Mouse (Mus musculus) embryonic facial prominence, embryonic 14.5 days (tissue): ENCODE results near the gene Stard10. TPM values are rescaled to one million over a fixed set of nuclear protein-coding genes. Genes with fewer than 3 reads are reported as not detected.

Source experiments
- ATAC-seq: fragments of 200-750 bp; cut with Nextera tagmentation; 2 replicates; pipeline ENCODE4 v1.8.0; 2017; ENCODE audit warnings: low read depth, moderate number of reproducible peaks, moderate TSS enrichment
- DNase-seq: peaks from one replicate; pipeline ENCODE4 v3.0.0-alpha.2; 2015; ENCODE audit warnings: low spot score
- H3K27ac ChIP-seq: fragments of 300-500 bp; sonication (generic); replicated peaks from 2 replicates; pipeline ENCODE4 v1.5.1; 2014; ENCODE audit warnings: low read depth, mild to moderate bottlenecking, low read length, moderate library complexity
- H3K27me3 ChIP-seq: fragments of 300-500 bp; sonication (generic); replicated peaks from 2 replicates; pipeline ENCODE4 v1.6.1; 2014; ENCODE audit warnings: low read length; ENCODE audit not compliant: control insufficient read depth, insufficient read depth
- H3K36me3 ChIP-seq: fragments of 300-500 bp; sonication (generic); 2 replicates; pipeline ENCODE4 v1.6.1; 2014; ENCODE audit warnings: low read length, mixed read lengths; ENCODE audit not compliant: control insufficient read depth, insufficient read depth
- H3K4me1 ChIP-seq: fragments of 300-500 bp; sonication (generic); 2 replicates; pipeline ENCODE4 v1.6.1; 2014; ENCODE audit warnings: antibody characterized with exemption, low read length; ENCODE audit not compliant: control insufficient read depth, insufficient read depth
- H3K4me2 ChIP-seq: fragments of 300-500 bp; sonication (generic); 2 replicates; pipeline ENCODE4 v1.6.1; 2014; ENCODE audit warnings: low read depth, mild to moderate bottlenecking, low read length, moderate library complexity, mixed read lengths
- H3K4me3 ChIP-seq: fragments of 300-500 bp; sonication (generic); 2 replicates; pipeline ENCODE4 v1.5.1; 2014; ENCODE audit warnings: low read depth, mild to moderate bottlenecking, low read length
- H3K9ac ChIP-seq: fragments of 300-500 bp; sonication (generic); 2 replicates; pipeline ENCODE4 v1.6.1; 2014; ENCODE audit warnings: low read depth, mild to moderate bottlenecking, low read length, moderate library complexity, mixed read lengths
- H3K9me3 ChIP-seq: fragments of 300-500 bp; sonication (generic); 2 replicates; pipeline ENCODE4 v1.6.1; 2016; ENCODE audit warnings: low read length; ENCODE audit not compliant: control insufficient read depth
- WGBS: fragments of 180-500 bp; shearing (Covaris S2); extraction: QIAGEN DNeasy Blood & Tissue Kit; methylation state at CpG from one replicate; pipeline ENCODE4 v1.1.7; 2014; 5-methylcytosine and 5-hydroxymethylcytosine counted together
- polyA plus RNA-seq: library from polyadenylated mRNA; unstranded; fragments of >200 nt; fragmentation: Nextera tagmentation; extraction: Ambion mirVana; gene quantifications from 2 replicates; pipeline ENCODE4 v1.2.1, GENCODE M21; 2014

The Stard10 gene
- polyA plus RNA-seq, 1 experiment from 2014 or later, result 21.5 TPM

DNA sequence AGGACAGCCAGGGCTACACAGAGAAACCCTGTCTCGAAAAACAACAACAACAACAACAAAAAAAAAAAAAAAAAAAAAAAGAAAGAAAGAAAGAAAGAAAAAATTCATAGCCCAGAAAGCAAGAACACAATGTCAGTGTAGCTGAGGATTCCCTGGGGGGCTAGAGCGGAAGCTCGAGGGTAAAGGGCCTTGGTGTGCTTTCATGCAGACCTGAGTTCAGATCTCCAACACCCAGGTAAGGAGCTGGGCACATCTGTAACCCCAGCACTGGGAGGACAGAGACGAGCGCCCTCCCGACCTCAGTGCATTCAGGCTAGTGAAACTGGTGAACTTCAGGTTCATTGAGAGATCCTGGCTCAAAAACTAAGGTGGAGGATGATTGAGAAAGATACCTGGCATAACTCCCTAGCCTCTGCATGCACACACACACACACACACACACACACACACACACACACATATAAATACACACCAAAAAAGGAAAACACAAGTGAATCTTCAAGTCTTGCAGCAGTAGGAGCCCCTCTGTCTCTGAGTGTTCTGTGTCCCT lies 38.7 kb downstream of the Stard10 start:
- Histone ChIP-seq H3K4me3 (no peak overlapping the region), H3K9me3 (no peaks in the 10 kb centered on the region), H3K27ac (no peak overlapping the region), H3K9ac (no peak overlapping the region), H3K27me3 (no peaks in the 10 kb centered on the region), H3K4me1 (no peaks in the 10 kb centered on the region), H3K4me2 (no peak overlapping the region), H3K36me3 (no peaks in the 10 kb centered on the region)
- WGBS, result 82% methylated on average over 6 of the region's 6 CpGs
- ATAC-seq (no peak), DNase-seq (no peak)

DNA sequence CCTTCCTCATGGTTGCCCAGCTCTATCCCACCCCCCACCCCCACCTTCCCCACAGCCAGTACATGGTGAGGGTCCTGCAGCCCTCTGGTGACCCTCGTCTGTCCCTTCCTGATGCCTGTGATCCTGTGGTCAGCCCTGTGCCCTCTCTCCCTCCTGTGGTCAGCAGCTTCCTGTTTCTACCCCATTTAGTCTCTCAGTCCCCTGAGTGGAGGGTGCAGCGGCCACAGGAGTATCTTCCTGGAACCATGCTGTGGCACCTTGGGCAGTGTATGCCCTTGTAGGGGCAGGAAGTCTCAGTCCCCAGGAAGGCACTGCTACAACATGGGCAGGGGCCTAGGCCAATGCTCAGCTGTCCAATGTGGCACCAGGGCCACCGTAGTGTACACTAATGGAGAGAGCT lies 40.0 kb downstream of the Stard10 start:
- no peak overlapping the region for H3K27ac ChIP-seq
- no peak overlapping the region for H3K4me3 ChIP-seq
- no peaks in the 10 kb centered on the region for H3K36me3 ChIP-seq
- no peak overlapping the region for H3K4me2 ChIP-seq
- DNase-seq (no peak), ATAC-seq (no peak)
- H3K4me1 ChIP-seq, result no peaks in the 10 kb centered on the region
- H3K9ac ChIP-seq, result no peak overlapping the region
- no peaks in the 10 kb centered on the region for H3K27me3 ChIP-seq
- 38% methylated on average over 3 of the region's 3 CpGs for WGBS
- no peaks in the 10 kb centered on the region for H3K9me3 ChIP-seq

GRCm38 (mm10) chr7:101360406-101360805 lies 43.5 kb downstream of the Stard10 start:
- no peaks in the 10 kb centered on the region for H3K27me3 ChIP-seq
- no peak overlapping the region for H3K9ac ChIP-seq
- 58% methylated on average over 3 of the region's 3 CpGs for WGBS
- no peaks in the 10 kb centered on the region for H3K4me1 ChIP-seq
- no peak overlapping the region for H3K27ac ChIP-seq
- H3K36me3 ChIP-seq, result no peaks in the 10 kb centered on the region
- H3K4me3 ChIP-seq, result no peak overlapping the region
- H3K4me2 ChIP-seq, result no peak overlapping the region
- ATAC-seq, result no peak
- no peak for DNase-seq
- H3K9me3 ChIP-seq, result no peaks in the 10 kb centered on the region

DNA sequence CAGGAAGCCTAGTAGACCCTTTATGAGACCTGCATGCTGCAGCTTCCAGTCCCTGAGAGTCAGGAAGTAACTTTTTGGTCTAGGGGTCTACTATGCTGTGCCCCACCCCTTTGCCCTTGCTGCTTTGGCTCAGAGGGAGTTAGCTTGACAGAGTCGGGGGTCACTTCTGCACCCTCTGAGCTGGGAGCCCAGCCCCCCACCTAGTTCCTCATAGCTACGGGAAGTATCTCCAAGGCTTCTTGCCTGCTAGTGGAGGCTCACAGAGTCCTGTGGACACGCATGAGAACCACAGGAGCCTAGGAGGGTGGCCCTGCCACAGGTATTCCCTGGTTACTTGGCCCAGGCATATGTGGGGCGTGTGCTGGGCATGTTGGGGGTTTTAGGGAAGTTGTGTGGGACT lies 44.1 kb downstream of the Stard10 start:
- Histone ChIP-seq H3K36me3 (no peaks in the 10 kb centered on the region), H3K4me1 (no peaks in the 10 kb centered on the region), H3K27ac (no peak overlapping the region), H3K4me3 (no peak overlapping the region), H3K9me3 (no peaks in the 10 kb centered on the region), H3K9ac (no peak overlapping the region), H3K4me2 (no peak overlapping the region), H3K27me3 (no peaks in the 10 kb centered on the region)
- 73% methylated on average over 4 of the region's 4 CpGs for WGBS
- DNase-seq, result no peak
- no peak for ATAC-seq

GRCm38 (mm10) chr7:101361767-101362166 lies 44.9 kb downstream of the Stard10 start:
- Histone ChIP-seq H3K27ac (no peak overlapping the region), H3K27me3 (no peaks in the 10 kb centered on the region), H3K9me3 (no peaks in the 10 kb centered on the region), H3K4me2 (no peak overlapping the region), H3K4me3 (no peak overlapping the region), H3K36me3 (no peaks in the 10 kb centered on the region), H3K9ac (no peak overlapping the region), H3K4me1 (no peaks in the 10 kb centered on the region)
- no peak for ATAC-seq
- 58% methylated on average over 3 of the region's 4 CpGs for WGBS
- DNase-seq, result no peak

GRCm38 (mm10) chr7:101362791-101363191 lies 45.9 kb downstream of the Stard10 start:
- Histone ChIP-seq H3K27ac (no peak overlapping the region), H3K4me1 (no peaks in the 10 kb centered on the region), H3K4me2 (no peak overlapping the region), H3K36me3 (no peaks in the 10 kb centered on the region), H3K27me3 (no peaks in the 10 kb centered on the region), H3K9me3 (no peaks in the 10 kb centered on the region), H3K4me3 (no peak overlapping the region), H3K9ac (no peak overlapping the region)
- DNase-seq (no peak), ATAC-seq (no peak)
- WGBS, result 78% methylated on average over 4 of the region's 5 CpGs

GRCm38 (mm10) chr7:101363914-101364313 lies 47.0 kb downstream of the Stard10 start:
- no peak for DNase-seq
- H3K27me3 ChIP-seq, result no peaks in the 10 kb centered on the region
- no peak overlapping the region for H3K27ac ChIP-seq
- no peak overlapping the region for H3K4me3 ChIP-seq
- ATAC-seq, result no peak
- H3K9me3 ChIP-seq, result no peaks in the 10 kb centered on the region
- H3K36me3 ChIP-seq, result no peaks in the 10 kb centered on the region
- H3K4me2 ChIP-seq, result no peak overlapping the region
- H3K4me1 ChIP-seq, result no peaks in the 10 kb centered on the region
- 72% methylated on average over 5 of the region's 5 CpGs for WGBS
- no peak overlapping the region for H3K9ac ChIP-seq

- 55% methylated on average over 11 of the region's 11 CpGs for WGBS
- Histone ChIP-seq H3K4me2 (no peak overlapping the region), H3K27ac (no peak overlapping the region), H3K4me3 (no peak overlapping the region), H3K27me3 (no peaks in the 10 kb centered on the region), H3K9ac (no peak overlapping the region), H3K4me1 (no peaks in the 10 kb centered on the region), H3K9me3 (no peaks in the 10 kb centered on the region), H3K36me3 (no peaks in the 10 kb centered on the region)
- ATAC-seq, result no peak
- DNase-seq, result no peak
Measured at GRCm38 (mm10) chr7:101367901-101368852, 51.3 kb downstream of the Stard10 start.

GRCm38 (mm10) chr7:101369666-101370065 lies 52.8 kb downstream of the Stard10 start:
- no peak for ATAC-seq
- DNase-seq, result no peak
- H3K4me3 ChIP-seq, result no peak overlapping the region
- no peak overlapping the region for H3K9ac ChIP-seq
- WGBS, result 72% methylated on average over 7 of the region's 7 CpGs
- no peak overlapping the region for H3K4me2 ChIP-seq
- H3K9me3 ChIP-seq, result no peaks in the 10 kb centered on the region
- H3K27ac ChIP-seq, result no peak overlapping the region
- H3K27me3 ChIP-seq, result no peaks in the 10 kb centered on the region
- H3K36me3 ChIP-seq, result no peaks in the 10 kb centered on the region
- H3K4me1 ChIP-seq, result no peaks in the 10 kb centered on the region
